Comparison of ENCODE assay signal across 19 mouse cellular contexts in genomic region chr16:38129171-38129570, GRCm38 (mm10). TPM values are rescaled to one million over a fixed set of nuclear protein-coding genes. Genes with fewer than 3 reads are reported as not detected.
DNase-seq lines count a peak whose midpoint lies in the region; ATAC-seq lines count a peak whose summit lies in the region.
"Had no signal": no experiment of that assay in that cellular context is flagged by ENCODE, and none has a peak within 500 bp of the region (broad histone marks: within the 10 kb centered on the region; RNA-seq: fewer than 3 reads in every experiment).

No protein-coding gene starts in this region.

- peak; percentile 24 for ATAC-seq in CD4-positive, CD25-positive, alpha-beta regulatory T cell, adult 4 months
- ATAC-seq: intestine, postnatal 0 days had no signal

- DNase-seq in thymus, postnatal 0 days (ENCODE audit: low spot score) = peak; percentile 23
- no peak for DNase-seq in thymus, postnatal 4 days
- peak; percentile 67 for DNase-seq in ZHBTc4 (ENCODE audit: low read depth, low spot score)
- DNase-seq in urinary bladder, adult 18-20 months (ENCODE audit: low spot score in 2 of 2) = no peak
- DNase-seq in left cerebral cortex, adult 18-20 months (ENCODE audit: low spot score in 2 of 2) = no peak
- DNase-seq in kidney, postnatal 10 days = no peak
- DNase-seq: adrenal gland, postnatal 36 days; cerebellum, adult 18-20 months; cerebellum, postnatal 14 days; gastrocnemius, postnatal 14 days; heart, adult 11 months; kidney, postnatal 36 days; layer of hippocampus, postnatal 36 days; liver; lung, embryonic 14.5 days; lung, postnatal 14 days; thymus, adult 2 months had no signal

RNA-seq across cellular contexts. Expression of gene Gsk3b, which starts 40.4 kb away (rescaled TPM):
- 37.9 and 45.6 TPM in 2 replicates for polyA plus RNA-seq in thymus, postnatal 0 days (2015; fragmentation: Nextera tagmentation; extraction: Ambion mirVana)
- polyA plus RNA-seq in CD4-positive, CD25-positive, alpha-beta regulatory T cell, adult 4 months (2017; shearing (Covaris generic)) = 10 to 100 TPM; 53.4 to 61.7 TPM
- 100 to 1,000 TPM; 172 TPM for total RNA-seq in left cerebral cortex, adult 18-20 months (2021)

Comparison
In these comparisons a context has a peak if more than half of its experiments do, and no peak if none do; other contexts are left out.
1. DNase-seq: peak in thymus, postnatal 0 days (single experiment) and ZHBTc4 (single experiment); none in thymus, postnatal 4 days (single experiment), urinary bladder, adult 18-20 months (0 of 2), left cerebral cortex, adult 18-20 months (0 of 2) and kidney, postnatal 10 days (single experiment).